Mouse (Mus musculus): ENCODE results near the gene Lrrc4b. TPM values are rescaled to one million over a fixed set of nuclear protein-coding genes. Genes with fewer than 3 reads are reported as not detected.
A peak's percentile ranks its signal among the peaks of the same experiment; 100 is the strongest.

Lrrc4b gene
- polyA plus RNA-seq, 1 experiment: not detected

- Histone ChIP-seq H3K36me3 (ENCODE audit: control insufficient read depth, insufficient read depth) (no peaks in the 10 kb centered on the region), H3ac (ENCODE audit: control insufficient read depth, insufficient read length, low read depth) (no peak overlapping the region), H3K79me3 (ENCODE audit: low read depth) (peaks cover 13% of the 10 kb centered on the region), H3K4me3 (ENCODE audit: insufficient read depth, poor library complexity, severe bottlenecking) (no peak overlapping the region), H3K27me3 (ENCODE audit: control insufficient read depth, insufficient read depth, insufficient read length) (no peaks in the 10 kb centered on the region), H3K79me2 (ENCODE audit: control insufficient read depth, insufficient read depth) (peaks cover 23% of the 10 kb centered on the region)
- no peak for TF ChIP-seq MYOG (IDR thresholded peaks at IDR 0.05; ENCODE audit: control insufficient read depth, extremely low read depth, insufficient read length)
- TF ChIP-seq MYOD1 (IDR thresholded peaks at IDR 0.05; ENCODE audit: control insufficient read depth, insufficient read length, low read depth): no peak
- TF ChIP-seq USF1 (IDR thresholded peaks at IDR 0.05; ENCODE audit: low read depth): no peak
- no peak for TF ChIP-seq MAX (IDR thresholded peaks at IDR 0.05)
- TF ChIP-seq CEBPB (IDR thresholded peaks at IDR 0.05; ENCODE audit: low read depth): no peak
- no peak for TF ChIP-seq CTCF (IDR thresholded peaks at IDR 0.05; ENCODE audit: control insufficient read depth, insufficient read depth, insufficient read length)
- no peak for TF ChIP-seq FOSL1 (IDR thresholded peaks at IDR 0.05; ENCODE audit: insufficient read depth, low read length, poor library complexity, severe bottlenecking)
Observed at GRCm38 (mm10) chr7:44494681-44495080, 65.9 kb downstream of the Lrrc4b start.

- Histone ChIP-seq H3K79me3 (ENCODE audit: low read depth) (peaks cover 13% of the 10 kb centered on the region), H3K4me3 (ENCODE audit: insufficient read depth, poor library complexity, severe bottlenecking) (peak overlapping the region; percentile 39), H3K79me2 (ENCODE audit: control insufficient read depth, insufficient read depth) (peaks cover 23% of the 10 kb centered on the region), H3K36me3 (ENCODE audit: control insufficient read depth, insufficient read depth) (no peaks in the 10 kb centered on the region), H3K27me3 (ENCODE audit: control insufficient read depth, insufficient read depth, insufficient read length) (no peaks in the 10 kb centered on the region), H3ac (ENCODE audit: control insufficient read depth, insufficient read length, low read depth) (no peak overlapping the region)
- TF ChIP-seq CEBPB (IDR thresholded peaks at IDR 0.05; ENCODE audit: low read depth) (no peak), FOSL1 (IDR thresholded peaks at IDR 0.05; ENCODE audit: insufficient read depth, low read length, poor library complexity, severe bottlenecking) (no peak), USF1 (IDR thresholded peaks at IDR 0.05; ENCODE audit: low read depth) (no peak), MAX (IDR thresholded peaks at IDR 0.05) (no peak), CTCF (IDR thresholded peaks at IDR 0.05; ENCODE audit: control insufficient read depth, insufficient read depth, insufficient read length) (no peak), MYOD1 (IDR thresholded peaks at IDR 0.05; ENCODE audit: control insufficient read depth, insufficient read length, low read depth) (no peak), MYOG (IDR thresholded peaks at IDR 0.05; ENCODE audit: control insufficient read depth, extremely low read depth, insufficient read length) (no peak)
Observed at GRCm38 (mm10) chr7:44495086-44495485, 66.3 kb downstream of the Lrrc4b start.

- Histone ChIP-seq H3K79me3 (ENCODE audit: low read depth) (peaks cover 13% of the 10 kb centered on the region), H3K27me3 (ENCODE audit: control insufficient read depth, insufficient read depth, insufficient read length) (no peaks in the 10 kb centered on the region), H3K4me3 (ENCODE audit: insufficient read depth, poor library complexity, severe bottlenecking) (peak within 1 kb of the TSS; percentile 43), H3K79me2 (ENCODE audit: control insufficient read depth, insufficient read depth) (peaks cover 23% of the 10 kb centered on the region), H3K36me3 (ENCODE audit: control insufficient read depth, insufficient read depth) (no peaks in the 10 kb centered on the region), H3ac (ENCODE audit: control insufficient read depth, insufficient read length, low read depth) (peak within 1 kb of the TSS; percentile 73)
- TF ChIP-seq MAX (IDR thresholded peaks at IDR 0.05) (no peak), MYOD1 (IDR thresholded peaks at IDR 0.05; ENCODE audit: control insufficient read depth, insufficient read length, low read depth) (no peak), CEBPB (IDR thresholded peaks at IDR 0.05; ENCODE audit: low read depth) (no peak), USF1 (IDR thresholded peaks at IDR 0.05; ENCODE audit: low read depth) (no peak), CTCF (IDR thresholded peaks at IDR 0.05; ENCODE audit: control insufficient read depth, insufficient read depth, insufficient read length) (no peak), MYOG (IDR thresholded peaks at IDR 0.05; ENCODE audit: control insufficient read depth, extremely low read depth, insufficient read length) (no peak), FOSL1 (IDR thresholded peaks at IDR 0.05; ENCODE audit: insufficient read depth, low read length, poor library complexity, severe bottlenecking) (no peak)
Observed at GRCm38 (mm10) chr7:44495992-44496770, 67.4 kb downstream of the Lrrc4b start, which contains the start of the genes Emc10 and Fam71e1. Gene Emc10, minus strand, starts transcription at chr7:44496529. Gene Fam71e1, plus strand, starts transcription at chr7:44496581.

GRCm38 (mm10) chr7:44496771-44497109, 67.9 kb downstream of the Lrrc4b start:
- Histone ChIP-seq H3K27me3 (ENCODE audit: control insufficient read depth, insufficient read depth, insufficient read length) (no peaks in the 10 kb centered on the region), H3K79me2 (ENCODE audit: control insufficient read depth, insufficient read depth) (peaks cover 23% of the 10 kb centered on the region), H3K4me3 (ENCODE audit: insufficient read depth, poor library complexity, severe bottlenecking) (peak overlapping the region; percentile 43), H3ac (ENCODE audit: control insufficient read depth, insufficient read length, low read depth) (peak overlapping the region; percentile 69), H3K36me3 (ENCODE audit: control insufficient read depth, insufficient read depth) (no peaks in the 10 kb centered on the region), H3K79me3 (ENCODE audit: low read depth) (peaks cover 13% of the 10 kb centered on the region)
- TF ChIP-seq MYOD1 (IDR thresholded peaks at IDR 0.05; ENCODE audit: control insufficient read depth, insufficient read length, low read depth) (no peak), MAX (IDR thresholded peaks at IDR 0.05) (no peak), MYOG (IDR thresholded peaks at IDR 0.05; ENCODE audit: control insufficient read depth, extremely low read depth, insufficient read length) (no peak), USF1 (IDR thresholded peaks at IDR 0.05; ENCODE audit: low read depth) (no peak), CTCF (IDR thresholded peaks at IDR 0.05; ENCODE audit: control insufficient read depth, insufficient read depth, insufficient read length) (no peak)

- Histone ChIP-seq H3K79me2 (ENCODE audit: control insufficient read depth, insufficient read depth) (peaks cover 23% of the 10 kb centered on the region), H3K79me3 (ENCODE audit: low read depth) (peaks cover 13% of the 10 kb centered on the region), H3ac (ENCODE audit: control insufficient read depth, insufficient read length, low read depth) (no peak overlapping the region), H3K4me3 (ENCODE audit: insufficient read depth, poor library complexity, severe bottlenecking) (no peak overlapping the region), H3K27me3 (ENCODE audit: control insufficient read depth, insufficient read depth, insufficient read length) (no peaks in the 10 kb centered on the region), H3K36me3 (ENCODE audit: control insufficient read depth, insufficient read depth) (no peaks in the 10 kb centered on the region)
- no peak for TF ChIP-seq CEBPB (IDR thresholded peaks at IDR 0.05; ENCODE audit: low read depth)
- TF ChIP-seq USF1 (IDR thresholded peaks at IDR 0.05; ENCODE audit: low read depth): no peak
- no peak for TF ChIP-seq CTCF (IDR thresholded peaks at IDR 0.05; ENCODE audit: control insufficient read depth, insufficient read depth, insufficient read length)
- no peak for TF ChIP-seq MAX (IDR thresholded peaks at IDR 0.05)
- TF ChIP-seq FOSL1 (IDR thresholded peaks at IDR 0.05; ENCODE audit: insufficient read depth, low read length, poor library complexity, severe bottlenecking): no peak
- no peak for TF ChIP-seq MYOD1 (IDR thresholded peaks at IDR 0.05; ENCODE audit: control insufficient read depth, insufficient read length, low read depth)
- TF ChIP-seq MYOG (IDR thresholded peaks at IDR 0.05; ENCODE audit: control insufficient read depth, extremely low read depth, insufficient read length): no peak
Observed at GRCm38 (mm10) chr7:44497361-44498055, 68.7 kb downstream of the Lrrc4b start.
